Mouse (Mus musculus): ENCODE measurements around the gene Tshr. TPM values are rescaled to one million over a fixed set of nuclear protein-coding genes. Genes with fewer than 3 reads are reported as not detected.

Tshr gene
- polyA plus RNA-seq, 1 experiment from 2014 or later: not detected

GRCm38 (mm10) chr12:91486342-91486741 is 102.0 kb downstream of the Tshr start:
- Histone ChIP-seq H3K4me3 (ENCODE audit: low read length) (no peak overlapping the region), H3K4me1 (ENCODE audit: control insufficient read depth, insufficient read depth, low read length) (no peaks in the 10 kb centered on the region), H3K36me3 (ENCODE audit: control insufficient read depth, insufficient read depth) (no peaks in the 10 kb centered on the region), H3K9ac (ENCODE audit: low read length) (no peak overlapping the region), H3K27me3 (ENCODE audit: control insufficient read depth, insufficient read depth, low read length) (no peaks in the 10 kb centered on the region), H3K9me3 (replicated peaks; ENCODE audit: control insufficient read depth, low read length) (no peaks in the 10 kb centered on the region), H3K27ac (ENCODE audit: low read length) (no peak overlapping the region), H3K4me2 (ENCODE audit: low read depth, low read length) (no peak overlapping the region)
- WGBS: 82% methylated on average over 4 of the region's 4 CpGs
- ATAC-seq (replicated peaks; ENCODE audit: extremely low read depth, insufficient read depth, low FRiP score): no peak

GRCm38 (mm10) chr12:91488406-91488805 is 104.0 kb downstream of the Tshr start:
- Histone ChIP-seq H3K4me1 (ENCODE audit: control insufficient read depth, insufficient read depth, low read length) (no peaks in the 10 kb centered on the region), H3K27me3 (ENCODE audit: control insufficient read depth, insufficient read depth, low read length) (no peaks in the 10 kb centered on the region), H3K4me2 (ENCODE audit: low read depth, low read length) (no peak overlapping the region), H3K27ac (ENCODE audit: low read length) (no peak overlapping the region), H3K4me3 (ENCODE audit: low read length) (no peak overlapping the region), H3K9ac (ENCODE audit: low read length) (no peak overlapping the region), H3K9me3 (replicated peaks; ENCODE audit: control insufficient read depth, low read length) (no peaks in the 10 kb centered on the region), H3K36me3 (ENCODE audit: control insufficient read depth, insufficient read depth) (no peaks in the 10 kb centered on the region)
- ATAC-seq (replicated peaks; ENCODE audit: extremely low read depth, insufficient read depth, low FRiP score): no peak
- 39% methylated on average over 3 of the region's 3 CpGs for WGBS

DNA sequence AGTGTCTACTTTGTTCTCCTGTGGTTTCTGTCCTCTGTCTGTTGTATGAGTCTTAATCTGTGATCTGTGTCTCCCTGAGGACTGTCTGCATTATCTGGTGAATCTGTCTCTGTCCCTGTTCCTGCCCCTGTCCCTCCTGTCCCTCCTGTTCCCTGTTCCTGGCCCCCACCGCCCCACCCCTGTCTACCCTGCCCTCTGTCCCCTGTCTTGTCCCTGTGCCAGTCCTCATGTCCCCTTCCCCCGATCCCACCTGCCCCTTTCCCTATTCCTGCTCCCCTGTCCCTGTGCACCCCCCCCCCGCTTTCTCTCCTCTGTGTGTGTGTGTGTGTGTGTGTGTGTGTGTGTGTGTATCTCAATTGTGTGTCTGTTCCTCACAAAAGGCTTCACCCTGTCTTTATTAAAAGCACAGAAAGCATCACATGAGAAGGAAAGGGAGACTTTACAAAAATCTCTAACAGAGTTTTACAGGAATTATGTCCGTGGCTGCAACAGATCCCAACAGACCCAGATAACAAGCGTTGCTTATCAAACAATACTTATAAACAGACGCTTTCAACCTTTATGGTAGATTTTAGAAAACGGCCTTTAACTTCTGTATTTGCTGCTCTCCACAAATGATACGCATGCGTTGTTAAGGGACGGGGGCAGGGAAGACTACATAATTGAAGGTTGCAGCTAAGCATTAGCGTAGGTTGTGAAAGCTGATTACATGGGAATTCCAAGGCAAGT is 111.3 kb downstream of the Tshr start:
- Histone ChIP-seq H3K9ac (ENCODE audit: low read length) (no peak overlapping the region), H3K27ac (ENCODE audit: low read length) (no peak overlapping the region), H3K4me3 (ENCODE audit: low read length) (no peak overlapping the region), H3K4me1 (ENCODE audit: control insufficient read depth, insufficient read depth, low read length) (peaks cover 2% of the 10 kb centered on the region; the same call in 1 of the 2 replicates), H3K4me2 (ENCODE audit: low read depth, low read length) (no peak overlapping the region), H3K27me3 (ENCODE audit: control insufficient read depth, insufficient read depth, low read length) (no peaks in the 10 kb centered on the region), H3K9me3 (replicated peaks; ENCODE audit: control insufficient read depth, low read length) (no peaks in the 10 kb centered on the region), H3K36me3 (ENCODE audit: control insufficient read depth, insufficient read depth) (no peaks in the 10 kb centered on the region)
- ATAC-seq (replicated peaks; ENCODE audit: extremely low read depth, insufficient read depth, low FRiP score): no peak
- WGBS: 52% methylated on average over 11 of the region's 11 CpGs

- Histone ChIP-seq H3K36me3 (ENCODE audit: control insufficient read depth, insufficient read depth) (no peaks in the 10 kb centered on the region), H3K9ac (ENCODE audit: low read length) (no peak overlapping the region), H3K9me3 (replicated peaks; ENCODE audit: control insufficient read depth, low read length) (no peaks in the 10 kb centered on the region), H3K27me3 (ENCODE audit: control insufficient read depth, insufficient read depth, low read length) (no peaks in the 10 kb centered on the region), H3K4me3 (ENCODE audit: low read length) (no peak overlapping the region), H3K4me1 (ENCODE audit: control insufficient read depth, insufficient read depth, low read length) (peaks cover 2% of the 10 kb centered on the region; the same call in 1 of the 2 replicates), H3K4me2 (ENCODE audit: low read depth, low read length) (no peak overlapping the region), H3K27ac (ENCODE audit: low read length) (no peak overlapping the region)
- ATAC-seq (replicated peaks; ENCODE audit: extremely low read depth, insufficient read depth, low FRiP score): no peak
- WGBS: 54% methylated on average over 3 of the region's 3 CpGs
Measured at GRCm38 (mm10) chr12:91496226-91496558, 111.8 kb downstream of the Tshr start.

DNA sequence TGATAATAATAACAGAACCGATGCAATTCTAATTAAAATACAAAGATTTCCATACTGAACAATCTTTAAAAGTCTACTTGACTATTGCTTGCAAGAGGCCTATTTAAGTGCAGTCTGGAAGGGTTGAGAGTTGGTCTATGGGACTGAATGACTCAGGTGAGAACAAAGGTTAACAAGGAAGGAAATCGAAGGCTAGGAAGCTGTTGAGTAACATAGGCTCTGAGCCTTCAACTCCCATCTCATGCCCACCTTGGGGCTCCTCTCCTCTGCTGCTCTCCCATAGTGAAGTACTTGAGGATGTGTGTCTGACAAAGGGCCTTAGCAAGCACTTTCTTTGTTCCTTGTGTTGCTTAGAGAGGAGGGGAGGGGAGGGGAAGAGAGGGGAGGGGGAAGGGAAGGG is 116.1 kb downstream of the Tshr start:
- Histone ChIP-seq H3K9me3 (replicated peaks; ENCODE audit: control insufficient read depth, low read length) (no peaks in the 10 kb centered on the region), H3K36me3 (ENCODE audit: control insufficient read depth, insufficient read depth) (no peaks in the 10 kb centered on the region), H3K4me2 (ENCODE audit: low read depth, low read length) (no peak overlapping the region), H3K27me3 (ENCODE audit: control insufficient read depth, insufficient read depth, low read length) (no peaks in the 10 kb centered on the region), H3K4me1 (ENCODE audit: control insufficient read depth, insufficient read depth, low read length) (peaks cover 2% of the 10 kb centered on the region; the same call in 1 of the 2 replicates), H3K9ac (ENCODE audit: low read length) (no peak overlapping the region), H3K4me3 (ENCODE audit: low read length) (no peak overlapping the region), H3K27ac (ENCODE audit: low read length) (no peak overlapping the region)
- 73% methylated on average over 2 of the region's 2 CpGs for WGBS
- ATAC-seq (replicated peaks; ENCODE audit: extremely low read depth, insufficient read depth, low FRiP score): no peak

- Histone ChIP-seq H3K36me3 (ENCODE audit: control insufficient read depth, insufficient read depth) (no peaks in the 10 kb centered on the region), H3K4me2 (ENCODE audit: low read depth, low read length) (no peak overlapping the region), H3K27ac (ENCODE audit: low read length) (no peak overlapping the region), H3K4me3 (ENCODE audit: low read length) (no peak overlapping the region), H3K4me1 (ENCODE audit: control insufficient read depth, insufficient read depth, low read length) (no peaks in the 10 kb centered on the region), H3K9ac (ENCODE audit: low read length) (no peak overlapping the region), H3K9me3 (replicated peaks; ENCODE audit: control insufficient read depth, low read length) (no peaks in the 10 kb centered on the region), H3K27me3 (ENCODE audit: control insufficient read depth, insufficient read depth, low read length) (no peaks in the 10 kb centered on the region)
- 69% methylated on average over 3 of the region's 3 CpGs for WGBS
- no peak for ATAC-seq (replicated peaks; ENCODE audit: extremely low read depth, insufficient read depth, low FRiP score)
Measured at GRCm38 (mm10) chr12:91511766-91512165, 127.4 kb downstream of the Tshr start.

- no peaks in the 10 kb centered on the region for H3K27me3 ChIP-seq (ENCODE audit: control insufficient read depth, insufficient read depth, low read length)
- no peaks in the 10 kb centered on the region for H3K4me1 ChIP-seq (ENCODE audit: control insufficient read depth, insufficient read depth, low read length)
- ATAC-seq (replicated peaks; ENCODE audit: extremely low read depth, insufficient read depth, low FRiP score): no peak
- no peak overlapping the region for H3K4me3 ChIP-seq (ENCODE audit: low read length)
- no peak overlapping the region for H3K4me2 ChIP-seq (ENCODE audit: low read depth, low read length)
- no peaks in the 10 kb centered on the region for H3K36me3 ChIP-seq (ENCODE audit: control insufficient read depth, insufficient read depth)
- no peak overlapping the region for H3K27ac ChIP-seq (ENCODE audit: low read length)
- whole genome bisulfite sequencing: 75% methylated on average over 6 of the region's 6 CpGs
- H3K9ac ChIP-seq (ENCODE audit: low read length): no peak overlapping the region
- no peaks in the 10 kb centered on the region for H3K9me3 ChIP-seq (replicated peaks; ENCODE audit: control insufficient read depth, low read length)
Measured at GRCm38 (mm10) chr12:91513980-91514379, 129.6 kb downstream of the Tshr start.

- no peak for ATAC-seq (replicated peaks; ENCODE audit: extremely low read depth, insufficient read depth, low FRiP score)
Measured at GRCm38 (mm10) chr12:91517808-91518207, 133.4 kb downstream of the Tshr start.

DNA sequence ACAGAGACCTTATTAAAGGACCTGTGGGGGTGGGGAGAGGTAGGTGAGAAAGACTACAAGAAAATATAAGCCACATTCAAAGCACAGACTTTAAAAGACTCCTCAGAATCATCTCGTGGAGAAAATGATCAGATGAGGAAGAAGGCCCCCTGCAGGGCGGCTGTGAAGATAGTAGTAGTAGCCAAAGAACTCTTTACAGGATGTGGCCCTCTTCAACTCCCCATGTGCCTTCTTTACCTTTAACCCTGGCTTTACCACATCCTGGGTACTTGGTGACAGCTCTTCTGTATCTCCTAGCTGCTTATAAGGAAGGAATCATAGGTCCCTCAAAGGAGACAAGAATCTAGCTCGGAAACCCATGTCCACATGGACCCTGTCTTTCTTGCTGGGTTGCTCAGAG is 139.3 kb downstream of the Tshr start:
- no peaks in the 10 kb centered on the region for H3K27me3 ChIP-seq (ENCODE audit: control insufficient read depth, insufficient read depth, low read length)
- H3K9ac ChIP-seq (ENCODE audit: low read length): no peak overlapping the region
- H3K36me3 ChIP-seq (ENCODE audit: control insufficient read depth, insufficient read depth): no peaks in the 10 kb centered on the region
- H3K4me1 ChIP-seq (ENCODE audit: control insufficient read depth, insufficient read depth, low read length): no peaks in the 10 kb centered on the region
- no peak overlapping the region for H3K27ac ChIP-seq (ENCODE audit: low read length)
- H3K4me2 ChIP-seq (ENCODE audit: low read depth, low read length): no peak overlapping the region
- 42% methylated on average over 3 of the region's 3 CpGs for WGBS
- 0 out of 2 replicates have a peak, but pooled peaks cover 3% of the 10 kb centered on the region for H3K9me3 ChIP-seq (replicated peaks; ENCODE audit: control insufficient read depth, low read length)
- no peak overlapping the region for H3K4me3 ChIP-seq (ENCODE audit: low read length)
- ATAC-seq (replicated peaks; ENCODE audit: extremely low read depth, insufficient read depth, low FRiP score): no peak

More at GRCm38 (mm10) chr12:91517808-91518207, 133.4 kb downstream of the Tshr start:
- Histone ChIP-seq H3K27ac (ENCODE audit: low read length) (no peak overlapping the region), H3K4me1 (ENCODE audit: control insufficient read depth, insufficient read depth, low read length) (no peaks in the 10 kb centered on the region), H3K4me3 (ENCODE audit: low read length) (no peak overlapping the region), H3K36me3 (ENCODE audit: control insufficient read depth, insufficient read depth) (no peaks in the 10 kb centered on the region), H3K9me3 (replicated peaks; ENCODE audit: control insufficient read depth, low read length) (0 out of 2 replicates have a peak, but pooled peaks cover 3% of the 10 kb centered on the region), H3K27me3 (ENCODE audit: control insufficient read depth, insufficient read depth, low read length) (no peaks in the 10 kb centered on the region), H3K9ac (ENCODE audit: low read length) (no peak overlapping the region), H3K4me2 (ENCODE audit: low read depth, low read length) (no peak overlapping the region)
- 75% methylated on average over 3 of the region's 3 CpGs for WGBS
